ENCODE assay signal across 8 mouse cellular contexts in genomic region chr12:80462942-80463651, GRCm38 (mm10). TPM values are rescaled to one million over a fixed set of nuclear protein-coding genes. Genes with fewer than 3 reads are reported as not detected.
DNase-seq lines count a peak whose midpoint lies in the region; ATAC-seq lines count a peak whose summit lies in the region.

Exd2 (plus strand) TSS chr12:80463095.

- H3K4me3 ChIP-seq in hindbrain, embryonic 16.5 days (ENCODE audit: low read length), result peak within 1 kb of the TSS; percentile 86
- H3K4me3 ChIP-seq in macrophage (ENCODE audit: inconsistent target), result peak within 1 kb of the TSS; percentile 49

- peak; percentile 60 for DNase-seq in WW6 (ENCODE audit: low read depth, low spot score)
- DNase-seq in cerebellum, postnatal 4 days (ENCODE audit: low spot score in 2 of 2), result peak; percentile 82 to 88
- peak; percentile 93 for DNase-seq in gastrocnemius, adult 18-20 months (ENCODE audit: low spot score)
- DNase-seq in left cerebral cortex, adult 18-20 months (ENCODE audit: low spot score in 2 of 2), result peak; percentile 92
- peak; percentile 95 for DNase-seq in right cerebral cortex, adult 18-20 months
- peak; percentile 65 for DNase-seq in urinary bladder, postnatal 10 days (ENCODE audit: low spot score)

- H3K4me2 ChIP-seq in hindbrain, embryonic 16.5 days (ENCODE audit: low read length), result peak within 1 kb of the TSS; percentile 86

- H3K36me3 ChIP-seq in hindbrain, embryonic 16.5 days (ENCODE audit: control insufficient read depth, insufficient read depth, low read length), result no peaks in the 10 kb centered on the region
- H3K36me3 ChIP-seq in macrophage (ENCODE audit: inconsistent target), result no peaks in the 10 kb centered on the region

- peak within 1 kb of the TSS; percentile 87 for H3K27ac ChIP-seq in hindbrain, embryonic 16.5 days (ENCODE audit: low read depth, low read length)
- H3K27ac ChIP-seq in macrophage, result no peak within 1 kb of the TSS

- H3K9ac ChIP-seq in hindbrain, embryonic 16.5 days (ENCODE audit: low read depth, low read length), result peak within 1 kb of the TSS; percentile 82

- no peaks in the 10 kb centered on the region for H3K79me2 ChIP-seq in macrophage (ENCODE audit: inconsistent target)

- peak; percentile 98 for ATAC-seq in hindbrain, embryonic 16.5 days

- H3K27me3 ChIP-seq in hindbrain, embryonic 16.5 days (replicated peaks; ENCODE audit: control insufficient read depth, insufficient read depth, low read length), result no peaks in the 10 kb centered on the region

- WGBS in hindbrain, embryonic 16.5 days, result under 1% methylated on average over 43 of the region's 45 CpGs
- under 1% methylated on average over 45 of the region's 45 CpGs for WGBS in macrophage (ENCODE audit: missing documents)

- no peaks in the 10 kb centered on the region for H3K9me3 ChIP-seq in hindbrain, embryonic 16.5 days (ENCODE audit: control insufficient read depth, low read length)

- peaks cover 3% of the 10 kb centered on the region for H3K4me1 ChIP-seq in hindbrain, embryonic 16.5 days (ENCODE audit: control insufficient read depth, insufficient read depth, low read depth, low read length)

RNA-seq across cellular contexts. Expression of gene Exd2, which starts in this region (rescaled TPM):
- 10 to 100 TPM; 24.3 to 27.0 TPM for total RNA-seq in gastrocnemius, adult 18-20 months (2021)
- 45.0 and 56.0 TPM in 2 replicates for polyA plus RNA-seq in hindbrain, embryonic 16.5 days (2015; fragmentation: Nextera tagmentation; extraction: Ambion mirVana)
- total RNA-seq in left cerebral cortex, adult 18-20 months (2021), result 100 to 1,000 TPM; 108 to 112 TPM
- total RNA-seq in macrophage (2018; cell fraction: chromatin; rRNA removed), result 10 to 100 TPM in 24 of 26 experiments, 1 to 10 TPM in 2; 6.8 to 54.9 (median 27.1) TPM
- 10 to 100 TPM in 5 of 26 experiments, 1 to 10 TPM in 21; 5.9 to 10.9 (median 8.5) TPM for total RNA-seq in macrophage (2018; cell fraction: cytosol; rRNA removed)
- total RNA-seq in macrophage (2018; cell fraction: nucleus; rRNA removed), result 10 to 100 TPM in 23 of 26 experiments, 1 to 10 TPM in 3; 6.0 to 48.9 (median 20.0) TPM
- 6.5 to 8.1 TPM (median 6.5 TPM) in 3 replicates for polyA plus RNA-seq in macrophage (2018)
